Mouse (Mus musculus) spleen, postnatal 4 days (tissue): ENCODE measurements around the gene Tspan9.

Experiments used
- DNase-seq, 2 experiments: peaks; one replicate each; pipeline ENCODE4 v3.0.0; 2022; ENCODE audit warnings: low spot score in 2 of 2

Tspan9 gene

GRCm38 (mm10) chr6:127924750-127925149 is 218.6 kb downstream of the Tspan9 start:
- DNase-seq, result no peak

DNA sequence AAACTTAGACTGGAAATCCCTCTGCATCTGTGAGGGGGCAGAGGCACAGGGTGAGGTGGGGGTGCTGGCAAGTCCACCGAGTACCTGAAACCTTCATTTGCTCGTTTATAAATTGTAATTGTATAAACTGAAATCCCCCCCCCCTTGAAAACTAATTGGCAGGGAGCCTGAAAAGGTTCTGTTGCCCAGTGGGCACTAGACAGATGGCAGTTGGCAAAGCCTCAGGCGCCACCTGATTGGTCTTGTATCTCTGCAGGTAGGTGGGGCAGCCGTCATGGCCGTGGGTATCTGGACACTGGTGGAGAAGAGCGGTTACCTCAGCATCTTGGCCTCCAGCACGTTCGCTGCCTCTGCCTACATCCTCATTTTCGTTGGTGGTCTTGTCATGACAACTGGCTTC is 220.1 kb downstream of the Tspan9 start:
- no peak for DNase-seq

- no peak for DNase-seq
Observed at GRCm38 (mm10) chr6:127921996-127922395, 221.4 kb downstream of the Tspan9 start.

DNA sequence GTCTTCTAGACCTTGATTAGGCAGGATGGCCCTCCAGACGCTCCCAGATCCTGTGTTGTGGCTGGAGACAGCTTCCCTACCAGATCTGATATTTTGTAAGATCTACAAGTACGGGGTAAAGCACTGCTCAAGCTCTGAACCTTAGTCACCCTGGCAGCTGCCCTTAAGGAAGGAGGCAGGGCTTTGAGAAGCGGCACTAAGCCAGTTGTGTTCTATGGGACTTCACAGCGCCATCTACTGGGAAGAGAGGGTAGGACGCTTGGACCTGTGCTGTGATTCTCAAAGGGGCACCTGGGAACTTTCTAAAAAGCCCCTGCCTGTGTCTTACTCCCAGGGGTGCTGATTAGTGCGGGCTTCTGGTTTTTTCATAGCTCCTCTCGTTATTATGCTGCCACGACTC is 222.7 kb downstream of the Tspan9 start:
- peak; percentile 29 to 78 for DNase-seq

DNA sequence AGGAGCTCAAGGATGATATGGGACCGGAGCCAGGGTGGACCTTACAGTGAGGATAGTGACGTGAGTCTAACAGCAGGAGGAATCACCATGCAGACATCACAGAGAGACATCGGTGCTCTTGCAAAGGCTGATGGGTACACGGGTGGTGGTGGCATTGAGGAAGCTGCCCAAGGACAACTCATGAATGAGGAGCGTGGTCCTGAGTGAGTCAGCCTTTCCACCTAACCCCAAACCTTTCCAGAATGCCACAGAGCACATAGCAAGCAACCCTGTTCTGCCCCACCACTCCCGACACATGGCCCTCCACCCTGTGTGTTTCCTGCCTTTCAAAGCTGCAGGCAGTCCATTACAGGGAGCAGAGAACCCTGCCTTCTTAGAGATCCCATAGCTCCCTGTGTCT is 223.9 kb downstream of the Tspan9 start:
- DNase-seq, result no peak

- no peak for DNase-seq
Observed at GRCm38 (mm10) chr6:127917712-127918111, 225.7 kb downstream of the Tspan9 start.

DNA sequence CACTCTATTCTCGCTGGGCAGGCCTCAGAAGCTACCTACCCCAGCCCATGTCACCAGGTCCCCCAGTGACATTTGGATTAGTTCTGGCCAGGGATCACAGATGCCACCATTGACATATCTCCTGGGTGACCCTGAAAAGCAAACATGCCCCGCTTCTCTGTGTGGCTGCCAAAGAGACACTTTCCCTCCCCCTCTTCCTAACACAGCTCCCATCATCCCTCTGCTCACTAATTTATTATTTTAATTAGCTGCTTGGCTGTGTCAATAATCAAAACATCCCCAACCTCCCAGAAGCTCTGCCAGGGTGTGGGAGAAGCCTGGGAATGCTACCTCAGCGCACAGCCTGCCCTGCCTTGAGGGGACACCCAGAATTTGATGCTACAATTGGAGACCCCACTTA is 226.4 kb downstream of the Tspan9 start:
- no peak for DNase-seq

- DNase-seq, result no peak
Observed at GRCm38 (mm10) chr6:127912938-127913337, 230.5 kb downstream of the Tspan9 start.

GRCm38 (mm10) chr6:127911687-127912086 is 231.7 kb downstream of the Tspan9 start:
- no peak for DNase-seq
